12 mouse cellular contexts compared by ENCODE assay signal in the genomic region with DNA sequence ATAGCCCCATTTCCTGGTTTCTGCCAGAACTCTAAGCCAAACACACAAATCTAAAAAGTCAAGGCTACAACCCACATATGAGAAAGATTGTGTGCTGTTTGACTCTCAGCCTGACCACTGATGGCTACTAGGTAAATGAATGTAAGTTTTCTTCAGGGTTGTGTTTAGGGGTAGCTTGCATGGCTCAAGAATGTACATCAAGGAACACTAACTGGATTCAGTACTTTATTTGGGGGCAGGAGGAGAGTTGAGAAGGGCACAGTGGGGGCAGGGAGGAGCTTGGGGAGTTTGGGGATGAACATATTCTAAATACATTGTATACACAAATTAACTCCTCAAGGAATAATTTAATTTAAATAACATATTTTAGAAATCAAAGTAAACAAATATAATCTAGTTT.
A peak's percentile ranks its signal among the peaks of the same experiment; 100 is the strongest.
DNase-seq lines count a peak whose midpoint lies in the region; ATAC-seq and TF ChIP-seq lines count a peak whose summit lies in the region.
"Had no signal": no experiment of that assay in that cellular context is flagged by ENCODE, and none has a peak within 500 bp of the region (broad histone marks: within the 10 kb centered on the region; RNA-seq: fewer than 3 reads in every experiment).

No protein-coding gene starts in this region.

- H3K9ac ChIP-seq in heart, embryonic 11.5 days (ENCODE audit: low read depth, low read length): no peak overlapping the region
- no peak overlapping the region for H3K9ac ChIP-seq in heart, adult 2 months (ENCODE audit: low read depth, low read length)
- H3K9ac ChIP-seq in neural tube, embryonic 11.5 days (ENCODE audit: low read length): no peak overlapping the region
- no peak overlapping the region for H3K9ac ChIP-seq in limb, embryonic 13.5 days
- H3K9ac ChIP-seq in stomach, embryonic 15.5 days: no peak overlapping the region

- no peaks in the 10 kb centered on the region for H3K27me3 ChIP-seq in heart, embryonic 11.5 days (ENCODE audit: control insufficient read depth, insufficient read depth, low read length)
- no peaks in the 10 kb centered on the region for H3K27me3 ChIP-seq in heart, adult 2 months (ENCODE audit: control insufficient read depth, insufficient read depth, low read length)
- H3K27me3 ChIP-seq in neural tube, embryonic 11.5 days (ENCODE audit: control insufficient read depth, insufficient read depth, low read length): no peaks in the 10 kb centered on the region
- no peaks in the 10 kb centered on the region for H3K27me3 ChIP-seq in limb, embryonic 13.5 days
- no peaks in the 10 kb centered on the region for H3K27me3 ChIP-seq in stomach, embryonic 15.5 days (replicated peaks)
- H3K27me3 ChIP-seq: megakaryocyte, embryonic 14.5 days had no signal

- peak overlapping the region; percentile 35; the same call in 1 of the 2 replicates for H3K4me2 ChIP-seq in heart, embryonic 11.5 days
- H3K4me2 ChIP-seq in neural tube, embryonic 11.5 days (ENCODE audit: low read depth): peak overlapping the region; percentile 23; the same call in 1 of the 2 replicates
- peak overlapping the region; percentile 57 for H3K4me2 ChIP-seq in limb, embryonic 13.5 days (replicated peaks)
- H3K4me2 ChIP-seq in stomach, embryonic 15.5 days: 0 out of 2 replicates have a peak overlapping the region, but pooled peaks have one; percentile 16

- H3K36me3 ChIP-seq in heart, embryonic 11.5 days (ENCODE audit: control insufficient read depth, insufficient read depth, low read length): no peaks in the 10 kb centered on the region
- H3K36me3 ChIP-seq in heart, adult 2 months (ENCODE audit: control insufficient read depth, insufficient read depth, low read length): no peaks in the 10 kb centered on the region
- H3K36me3 ChIP-seq in neural tube, embryonic 11.5 days (ENCODE audit: control insufficient read depth, insufficient read depth, low read length): no peaks in the 10 kb centered on the region
- 0 out of 2 replicates have a peak, but pooled peaks cover 4% of the 10 kb centered on the region for H3K36me3 ChIP-seq in limb, embryonic 13.5 days
- H3K36me3 ChIP-seq in stomach, embryonic 15.5 days: no peaks in the 10 kb centered on the region

- no peak for TF ChIP-seq CTCF in heart, adult 2 months (IDR thresholded peaks at IDR 0.05)

- no peaks in the 10 kb centered on the region for H3K9me3 ChIP-seq in heart, embryonic 11.5 days (replicated peaks; ENCODE audit: control insufficient read depth, low read length)
- H3K9me3 ChIP-seq in neural tube, embryonic 11.5 days (ENCODE audit: control insufficient read depth, low read length): no peaks in the 10 kb centered on the region
- H3K9me3 ChIP-seq in limb, embryonic 13.5 days: no peaks in the 10 kb centered on the region
- H3K9me3 ChIP-seq in stomach, embryonic 15.5 days: no peaks in the 10 kb centered on the region
- H3K9me3 ChIP-seq: megakaryocyte, embryonic 14.5 days had no signal

- no peaks in the 10 kb centered on the region for H3K79me2 ChIP-seq in heart, adult 2 months (replicated peaks; ENCODE audit: control insufficient read depth, insufficient read depth, low read length)

- no peak for DNase-seq in heart, adult 2 months
- DNase-seq in neural tube, embryonic 11.5 days (ENCODE audit: low spot score): no peak
- no peak for DNase-seq in neural tube, embryonic 10.5 days (ENCODE audit: extremely low spot score, low spot score)
- no peak for DNase-seq in layer of hippocampus, postnatal 14 days (ENCODE audit: low spot score in 2 of 2)
- no peak for DNase-seq in urinary bladder, adult 2 months (ENCODE audit: low spot score)
- DNase-seq: adrenal gland, adult 2 months; heart, adult 18-20 months; kidney, postnatal 25 days had no signal

- no peak for TF ChIP-seq EP300 in heart, adult 2 months (IDR thresholded peaks at IDR 0.05; ENCODE audit: insufficient read depth, low read depth, low read length)

- ATAC-seq in heart, embryonic 11.5 days (replicated peaks; ENCODE audit: insufficient number of reproducible peaks, low FRiP score, low TSS enrichment): no peak
- no peak for ATAC-seq in neural tube, embryonic 11.5 days (ENCODE audit: insufficient read depth, low FRiP score, low TSS enrichment)
- no peak for ATAC-seq in limb, embryonic 13.5 days (ENCODE audit: low FRiP score, low read depth)
- ATAC-seq in stomach, embryonic 15.5 days (ENCODE audit: insufficient read depth, low FRiP score, low read depth): no peak

- intact Hi-C loops in heart, adult 2 months (cut with DNase I): no loop called here

- H3K4me3 ChIP-seq in heart, embryonic 11.5 days (ENCODE audit: low read depth, low read length): no peak overlapping the region
- H3K4me3 ChIP-seq in heart, adult 2 months: no peak overlapping the region
- no peak overlapping the region for H3K4me3 ChIP-seq in neural tube, embryonic 11.5 days (ENCODE audit: low read depth, low read length)
- peak overlapping the region; percentile 25 for H3K4me3 ChIP-seq in limb, embryonic 13.5 days
- no peak overlapping the region for H3K4me3 ChIP-seq in stomach, embryonic 15.5 days (replicated peaks)

- H3K4me1 ChIP-seq in heart, embryonic 11.5 days (ENCODE audit: control insufficient read depth, insufficient read depth, low read length): no peaks in the 10 kb centered on the region
- H3K4me1 ChIP-seq in heart, adult 2 months (ENCODE audit: control insufficient read depth, insufficient read depth, low read length): no peaks in the 10 kb centered on the region
- no peaks in the 10 kb centered on the region for H3K4me1 ChIP-seq in neural tube, embryonic 11.5 days (ENCODE audit: control insufficient read depth, insufficient read depth, low read length)
- H3K4me1 ChIP-seq in limb, embryonic 13.5 days: no peaks in the 10 kb centered on the region
- no peaks in the 10 kb centered on the region for H3K4me1 ChIP-seq in stomach, embryonic 15.5 days
- H3K4me1 ChIP-seq: megakaryocyte, embryonic 14.5 days had no signal

- H3K27ac ChIP-seq in heart, embryonic 11.5 days (ENCODE audit: low read depth, low read length): no peak overlapping the region
- H3K27ac ChIP-seq in heart, adult 2 months: no peak overlapping the region
- H3K27ac ChIP-seq in neural tube, embryonic 11.5 days (ENCODE audit: low read depth, low read length): no peak overlapping the region
- no peak overlapping the region for H3K27ac ChIP-seq in limb, embryonic 13.5 days
- H3K27ac ChIP-seq in stomach, embryonic 15.5 days: no peak overlapping the region

- no peak for TF ChIP-seq POLR2A in heart, adult 2 months (IDR thresholded peaks at IDR 0.05; ENCODE audit: insufficient read depth, low read depth, low read length)
